Mouse (Mus musculus): ENCODE measurements at regions not wholly inside any gene's neighbourhood (a gene's known extent, or its start where the extent isn't known, plus 50 kb on each side); places are given as distances from the start of the nearest gene placed in this dataset.

GRCm38 (mm10) chr14:46034301-46034700, 344.9 kb upstream of the Gm15217 start:
- Histone ChIP-seq H3K4me3 (ENCODE audit: control insufficient read depth in 1 of 2, insufficient read depth in 1 of 2, low read depth in 2 of 2, low read length in 2 of 2) (no peak overlapping the region), H3K9ac (ENCODE audit: control insufficient read depth, low read depth, low read length, poor library complexity, severe bottlenecking) (no peak overlapping the region), H3K79me2 (ENCODE audit: control insufficient read depth, insufficient read depth, low read length, poor library complexity) (no peaks in the 10 kb centered on the region), H3K27me3 (ENCODE audit: control insufficient read depth in 1 of 2, insufficient read depth in 2 of 2, low read length in 2 of 2) (no peaks in the 10 kb centered on the region), H3K27ac (ENCODE audit: control insufficient read depth, low read depth, low read length) (no peak overlapping the region), H3K36me3 (ENCODE audit: control insufficient read depth in 1 of 2, insufficient read depth in 2 of 2, low read length in 2 of 2) (no peaks in the 10 kb centered on the region), H3K9me3 (replicated peaks; ENCODE audit: insufficient read depth, low read length) (no peaks in the 10 kb centered on the region), H3K4me1 (ENCODE audit: control insufficient read depth in 1 of 2, insufficient read depth in 2 of 2, low read length in 2 of 2) (no peaks in the 10 kb centered on the region)
- TF ChIP-seq ELF1 (IDR thresholded peaks at IDR 0.05; ENCODE audit: low read depth, low read length) (no peak), MAX (IDR thresholded peaks at IDR 0.05; ENCODE audit: low read length) (no peak), CHD1 (IDR thresholded peaks at IDR 0.05; ENCODE audit: low read depth, low read length) (no peak), POLR2A (IDR thresholded peaks at IDR 0.05; ENCODE audit: control insufficient read depth in 1 of 2, insufficient read depth in 1 of 2, low read depth in 1 of 2, low read length in 2 of 2, poor library complexity in 1 of 2) (no peak), USF1 (IDR thresholded peaks at IDR 0.05; ENCODE audit: low read depth, low read length) (no peak)
- no peak for DNase-seq (ENCODE audit: low read depth, low spot score)

GRCm38 (mm10) chr14:46060622-46061381, 318.4 kb upstream of the Gm15217 start:
- Histone ChIP-seq H3K27ac (ENCODE audit: control insufficient read depth, low read depth, low read length) (no peak overlapping the region), H3K79me2 (ENCODE audit: control insufficient read depth, insufficient read depth, low read length, poor library complexity) (no peaks in the 10 kb centered on the region), H3K9ac (ENCODE audit: control insufficient read depth, low read depth, low read length, poor library complexity, severe bottlenecking) (no peak overlapping the region), H3K36me3 (ENCODE audit: control insufficient read depth in 1 of 2, insufficient read depth in 2 of 2, low read length in 2 of 2) (no peaks in the 10 kb centered on the region), H3K9me3 (replicated peaks; ENCODE audit: insufficient read depth, low read length) (no peaks in the 10 kb centered on the region), H3K4me3 (ENCODE audit: control insufficient read depth in 1 of 2, insufficient read depth in 1 of 2, low read depth in 2 of 2, low read length in 2 of 2) (no peak overlapping the region), H3K4me1 (ENCODE audit: control insufficient read depth in 1 of 2, insufficient read depth in 2 of 2, low read length in 2 of 2) (no peaks in the 10 kb centered on the region), H3K27me3 (ENCODE audit: control insufficient read depth in 1 of 2, insufficient read depth in 2 of 2, low read length in 2 of 2) (no peaks in the 10 kb centered on the region)
- no peak for DNase-seq (ENCODE audit: low read depth, low spot score)
- no peak for TF ChIP-seq MYC (IDR thresholded peaks at IDR 0.05; ENCODE audit: low read depth, low read length)
- TF ChIP-seq USF1 (IDR thresholded peaks at IDR 0.05; ENCODE audit: low read depth, low read length), result no peak
- no peak for TF ChIP-seq HCFC1 (IDR thresholded peaks at IDR 0.05; ENCODE audit: low read depth, low read length)
- TF ChIP-seq E2F4 (IDR thresholded peaks at IDR 0.05; ENCODE audit: borderline replicate concordance, low read depth, low read length), result no peak
- no peak for TF ChIP-seq POLR2AphosphoS5 (IDR thresholded peaks at IDR 0.05; ENCODE audit: borderline replicate concordance, low read depth, low read length)
- no peak for TF ChIP-seq ZKSCAN1 (IDR thresholded peaks at IDR 0.05; ENCODE audit: low read depth, low read length)
- no peak for TF ChIP-seq MAX (IDR thresholded peaks at IDR 0.05; ENCODE audit: low read length)
- no peak for TF ChIP-seq NELFE (IDR thresholded peaks at IDR 0.05; ENCODE audit: low read depth, low read length)
- no peak for TF ChIP-seq JUND (IDR thresholded peaks at IDR 0.05; ENCODE audit: low read depth, low read length)
- TF ChIP-seq BHLHE40 (IDR thresholded peaks at IDR 0.05; ENCODE audit: borderline replicate concordance, low read depth, low read length), result no peak
- no peak for TF ChIP-seq UBTF (IDR thresholded peaks at IDR 0.05; ENCODE audit: borderline replicate concordance, insufficient read depth, low read depth, low read length)
- no peak for TF ChIP-seq GATA1 (IDR thresholded peaks at IDR 0.05; ENCODE audit: low read depth, low read length)

Data from MEL (cell line).